Mouse (Mus musculus): ENCODE data around the gene Amn1. TPM values are rescaled to one million over a fixed set of nuclear protein-coding genes. Genes with fewer than 3 reads are reported as not detected.
"Not testable (repeated sequence)": the region's sequence is repeated elsewhere in the genome, so short reads cannot be mapped to it uniquely, and the experiment has no call there.

Gene Amn1
- 10 to 100 TPM; 31.5 to 33.6 TPM for total RNA-seq (2021)

GRCm38 (mm10) chr6:149188041-149188924, at the start of gene Amn1:
Gene Amn1 (minus strand): TSS chr6:149188712.
- peak; percentile 79 to 82 for DNase-seq (ENCODE audit: extremely low spot score in 1 of 2, low spot score in 1 of 2)

- DNase-seq (ENCODE audit: extremely low spot score in 1 of 2, low spot score in 1 of 2) = no peak
Observed at GRCm38 (mm10) chr6:149236807-149237206, 48.3 kb upstream of the Amn1 start.

- DNase-seq (ENCODE audit: extremely low spot score in 1 of 2, low spot score in 1 of 2) = no peak
Observed at GRCm38 (mm10) chr6:149233918-149234317, 45.4 kb upstream of the Amn1 start.

GRCm38 (mm10) chr6:149224751-149225150, 36.2 kb upstream of the Amn1 start:
- no peak for DNase-seq (ENCODE audit: extremely low spot score in 1 of 2, low spot score in 1 of 2)

GRCm38 (mm10) chr6:149221296-149221695, 32.8 kb upstream of the Amn1 start:
- no peak for DNase-seq (ENCODE audit: extremely low spot score in 1 of 2, low spot score in 1 of 2)

- DNase-seq (ENCODE audit: extremely low spot score in 1 of 2, low spot score in 1 of 2) = no peak
Observed at GRCm38 (mm10) chr6:149198572-149198971, 10.1 kb upstream of the Amn1 start.

- DNase-seq (ENCODE audit: extremely low spot score in 1 of 2, low spot score in 1 of 2) = no peak
Observed at GRCm38 (mm10) chr6:149197116-149197515, 8.6 kb upstream of the Amn1 start.

GRCm38 (mm10) chr6:149193276-149193905, 4.9 kb upstream of the Amn1 start:
- no peak for DNase-seq (ENCODE audit: extremely low spot score in 1 of 2, low spot score in 1 of 2)

GRCm38 (mm10) chr6:149191951-149192350, 3.4 kb upstream of the Amn1 start:
- DNase-seq (ENCODE audit: extremely low spot score in 1 of 2, low spot score in 1 of 2) = not testable (repeated sequence)

- DNase-seq (ENCODE audit: extremely low spot score in 1 of 2, low spot score in 1 of 2) = no peak
Observed at GRCm38 (mm10) chr6:149189340-149189922, 919 bp upstream of the Amn1 start.

GRCm38 (mm10) chr6:149188925-149189257, 379 bp upstream of the Amn1 start:
- peak in 1 of 2 experiments; percentile 71 for DNase-seq (ENCODE audit: extremely low spot score in 1 of 2, low spot score in 1 of 2)

GRCm38 (mm10) chr6:149187371-149187770, 1.1 kb downstream of the Amn1 start:
- DNase-seq (ENCODE audit: extremely low spot score in 1 of 2, low spot score in 1 of 2) = no peak

GRCm38 (mm10) chr6:149184007-149184406, 4.5 kb downstream of the Amn1 start:
- no peak for DNase-seq (ENCODE audit: extremely low spot score in 1 of 2, low spot score in 1 of 2)

GRCm38 (mm10) chr6:149179064-149179463, 9.4 kb downstream of the Amn1 start:
- DNase-seq (ENCODE audit: extremely low spot score in 1 of 2, low spot score in 1 of 2) = no peak

GRCm38 (mm10) chr6:149174932-149175570, 13.5 kb downstream of the Amn1 start:
- no peak for DNase-seq (ENCODE audit: extremely low spot score in 1 of 2, low spot score in 1 of 2)

- DNase-seq (ENCODE audit: extremely low spot score in 1 of 2, low spot score in 1 of 2) = peak in 1 of 2 experiments; percentile 4
Observed at GRCm38 (mm10) chr6:149173831-149174625, 14.5 kb downstream of the Amn1 start.

GRCm38 (mm10) chr6:149169965-149170364, 18.5 kb downstream of the Amn1 start:
- not testable (repeated sequence) for DNase-seq (ENCODE audit: extremely low spot score in 1 of 2, low spot score in 1 of 2)

- no peak for DNase-seq (ENCODE audit: extremely low spot score in 1 of 2, low spot score in 1 of 2)
Observed at GRCm38 (mm10) chr6:149168436-149168835, 20.1 kb downstream of the Amn1 start.

- DNase-seq (ENCODE audit: extremely low spot score in 1 of 2, low spot score in 1 of 2) = no peak
Observed at GRCm38 (mm10) chr6:149167672-149168071, 20.8 kb downstream of the Amn1 start.

GRCm38 (mm10) chr6:149167038-149167437, 21.5 kb downstream of the Amn1 start:
- not testable (repeated sequence) for DNase-seq (ENCODE audit: extremely low spot score in 1 of 2, low spot score in 1 of 2)

Data from layer of hippocampus, postnatal 25 days (tissue).